Mouse (Mus musculus) CH12.LX (cell line): ENCODE data around the gene Slc4a8.

Experiments used
- IRF4 ChIP-seq: IDR thresholded peaks from 2 replicates; pipeline ENCODE4 v1.6.1; 2014; ENCODE audit warnings: low read depth, mild to moderate bottlenecking, inconsistent platforms, low read length, improper control_type of control experiment
- SIN3A ChIP-seq: IDR thresholded peaks from 2 replicates; pipeline ENCODE4 v1.6.1; 2012; ENCODE audit warnings: low read length, improper control_type of control experiment, inconsistent platforms
- USF1 ChIP-seq: IDR thresholded peaks from 2 replicates; pipeline ENCODE4 v1.6.1; 2014; ENCODE audit warnings: low read depth, mild to moderate bottlenecking, inconsistent platforms, low read length, improper control_type of control experiment

DNA sequence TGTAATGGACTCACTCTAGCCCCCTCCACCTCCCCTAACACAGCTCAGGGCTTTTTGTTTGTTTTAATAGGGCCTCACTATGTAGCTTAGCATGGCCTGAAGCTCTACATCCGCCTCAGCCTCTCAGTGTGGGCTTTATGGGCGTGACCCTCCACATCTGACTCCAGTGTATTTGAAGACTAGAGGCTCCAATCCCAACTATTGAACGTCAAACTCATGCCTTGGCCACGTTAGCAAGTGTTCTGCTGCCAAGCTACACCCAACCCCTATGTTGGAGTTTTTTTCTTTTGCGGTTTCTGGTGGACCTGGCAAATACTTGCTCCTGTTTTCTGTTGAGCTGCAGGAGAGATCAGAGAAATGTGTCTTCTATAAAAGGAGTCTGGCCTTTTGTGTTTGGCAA is 8.5 kb upstream of the Slc4a8 start:
- no peak for TF ChIP-seq IRF4
- TF ChIP-seq SIN3A = no peak
- TF ChIP-seq USF1 = no peak
